Mouse (Mus musculus): ENCODE data around the gene Pde12.

GRCm38 (mm10) chr14:26662016-26662415, 7.7 kb downstream of the Pde12 start:
- TF ChIP-seq CTCF (IDR thresholded peaks at IDR 0.05; ENCODE audit: low read depth): no peak
- TF ChIP-seq EP300 (IDR thresholded peaks at IDR 0.05; ENCODE audit: low read depth): no peak

Measured in heart, postnatal 0 days (tissue).